Mouse (Mus musculus): ENCODE measurements around the gene Mlxipl.
A peak's percentile ranks its signal among the peaks of the same experiment; 100 is the strongest.

The Mlxipl gene

DNA sequence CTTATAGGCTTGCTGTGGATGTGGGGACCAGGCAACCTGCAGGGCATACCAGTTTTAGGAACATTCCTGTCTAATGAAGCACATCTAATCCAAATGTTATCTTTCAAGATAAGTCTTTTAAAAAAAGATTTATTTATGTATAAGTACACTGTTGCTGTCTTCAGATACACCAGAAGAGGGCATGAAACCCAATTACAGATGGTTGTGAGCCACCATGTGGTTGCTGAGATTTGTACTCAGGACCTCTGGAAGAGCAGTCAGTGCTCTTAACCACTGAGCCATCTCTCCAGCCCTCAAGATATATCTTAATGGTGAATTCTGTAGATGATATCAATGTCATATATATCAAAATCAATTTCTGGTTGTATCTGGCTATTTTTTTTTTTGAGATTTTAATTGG lies 56.3 kb downstream of the Mlxipl start:
- no peak for DNase-seq (ENCODE audit: low spot score)

DNA sequence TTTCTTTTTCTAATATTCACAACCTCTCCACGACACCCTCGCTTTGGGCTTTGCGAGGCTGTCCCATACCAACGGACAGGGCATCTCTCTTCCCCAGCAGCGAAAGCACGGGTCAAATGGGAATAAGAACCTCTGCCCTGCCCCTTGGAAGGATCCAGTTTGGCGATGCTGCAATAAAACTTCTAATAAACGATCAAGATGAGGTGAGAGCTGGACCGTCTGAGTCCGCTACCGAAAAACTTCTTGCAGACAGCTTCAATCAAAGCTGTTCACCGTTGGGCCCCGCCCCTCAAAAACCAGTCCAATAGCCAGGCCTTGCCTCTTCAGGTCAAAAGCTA lies 59.0 kb downstream of the Mlxipl start:
- DNase-seq (ENCODE audit: low spot score), result no peak

DNA sequence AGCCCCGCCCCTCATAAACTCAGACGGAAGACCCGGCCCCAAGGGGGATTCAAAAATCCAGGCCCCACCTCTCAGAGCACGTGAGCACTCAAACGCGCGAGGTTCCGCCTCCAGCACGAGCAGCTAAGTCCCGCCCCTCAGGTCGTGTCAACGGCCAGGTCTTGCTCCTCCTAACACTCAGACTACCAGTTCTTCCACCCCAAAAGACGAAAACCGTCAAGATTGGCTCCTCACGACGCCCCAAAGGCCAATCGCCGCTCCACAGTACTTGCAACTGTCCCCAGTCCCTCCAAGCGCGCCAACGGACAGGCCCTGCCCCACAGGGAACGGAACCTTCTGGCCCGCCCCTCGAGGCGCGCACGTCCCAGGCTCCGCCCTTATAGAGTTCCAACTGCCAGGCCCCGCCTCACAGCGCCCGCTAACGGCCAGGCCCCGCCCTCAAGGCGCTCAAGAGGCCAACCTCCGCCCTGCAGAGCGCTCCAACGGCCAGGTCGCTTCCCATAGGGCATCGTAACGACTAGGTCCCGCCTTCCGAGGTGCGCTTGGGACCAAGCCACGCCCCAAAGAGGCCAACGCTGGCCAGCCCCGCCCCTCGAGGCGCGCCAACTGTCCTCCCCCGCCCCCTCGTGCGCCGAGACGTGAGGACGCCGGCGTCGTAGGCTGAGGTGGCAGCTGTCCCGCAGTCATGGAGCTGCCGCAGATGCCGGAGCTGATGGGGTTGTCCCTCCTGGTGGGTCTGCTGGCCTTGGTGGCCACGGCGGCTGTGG lies 59.5 kb downstream of the Mlxipl start, which contains the start of gene Tbl2:
Gene Tbl2, plus strand, starts transcription at position 605 of the 767 bp plus-strand sequence.
- DNase-seq (ENCODE audit: low spot score), result peak; percentile 98

DNA sequence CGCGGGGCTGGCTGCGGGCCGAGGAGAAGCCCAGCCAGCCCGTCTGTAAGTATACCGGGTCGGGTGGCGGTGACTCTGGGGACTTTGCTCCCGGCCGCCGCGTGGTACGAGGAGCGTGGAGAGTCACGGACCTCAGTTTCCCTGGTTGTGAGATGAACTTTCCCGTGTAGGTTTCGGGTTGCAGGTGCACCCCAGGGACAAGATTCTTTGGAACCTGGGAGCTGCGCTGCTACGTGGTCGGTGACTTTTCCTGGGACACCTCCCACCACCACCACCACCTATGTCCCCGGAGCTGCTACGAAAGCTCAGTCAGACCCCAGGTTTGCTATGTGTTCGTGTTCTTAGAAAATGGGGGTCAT lies 60.1 kb downstream of the Mlxipl start:
- DNase-seq (ENCODE audit: low spot score), result peak; percentile 21

DNA sequence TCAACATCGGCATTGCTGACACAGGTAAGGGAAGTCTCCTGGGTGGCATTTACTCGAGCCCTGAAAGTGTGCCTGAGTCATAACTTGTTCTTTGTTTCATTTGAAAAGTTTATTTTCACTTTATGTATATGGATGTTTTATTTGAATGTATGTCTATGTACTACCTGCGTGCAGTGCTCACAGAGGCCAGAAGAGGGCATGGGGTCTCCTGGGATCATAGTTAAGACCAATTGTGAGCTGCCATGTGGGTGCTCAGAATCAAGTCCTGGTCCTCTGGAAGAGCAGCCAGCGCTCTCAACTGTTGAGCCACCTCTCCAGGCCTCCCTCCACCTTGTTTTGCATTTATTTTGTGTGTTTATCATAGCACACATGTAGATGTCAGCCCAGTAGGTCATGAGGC lies 66.8 kb downstream of the Mlxipl start:
- no peak for DNase-seq (ENCODE audit: low spot score)

DNA sequence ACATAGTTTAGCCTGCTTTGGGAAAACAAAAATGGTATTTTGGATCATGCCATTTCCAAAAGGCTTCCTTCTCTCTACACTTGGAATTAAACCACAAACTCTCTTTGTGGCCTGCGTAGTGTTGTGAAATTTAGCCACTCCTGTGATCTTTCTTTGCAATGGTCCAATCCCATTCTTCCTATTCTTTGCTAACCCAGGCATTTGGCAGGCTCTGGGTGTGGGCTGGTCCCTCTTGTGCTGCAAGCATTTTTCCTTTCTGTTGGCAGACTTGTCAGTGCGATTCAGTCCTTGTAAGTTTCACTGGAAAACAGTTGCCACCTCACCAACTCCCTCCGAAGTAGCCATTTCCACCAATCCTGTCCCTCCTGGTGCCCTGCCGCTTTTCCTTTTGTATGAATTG lies 71.5 kb downstream of the Mlxipl start:
- DNase-seq (ENCODE audit: low spot score), result no peak

DNA sequence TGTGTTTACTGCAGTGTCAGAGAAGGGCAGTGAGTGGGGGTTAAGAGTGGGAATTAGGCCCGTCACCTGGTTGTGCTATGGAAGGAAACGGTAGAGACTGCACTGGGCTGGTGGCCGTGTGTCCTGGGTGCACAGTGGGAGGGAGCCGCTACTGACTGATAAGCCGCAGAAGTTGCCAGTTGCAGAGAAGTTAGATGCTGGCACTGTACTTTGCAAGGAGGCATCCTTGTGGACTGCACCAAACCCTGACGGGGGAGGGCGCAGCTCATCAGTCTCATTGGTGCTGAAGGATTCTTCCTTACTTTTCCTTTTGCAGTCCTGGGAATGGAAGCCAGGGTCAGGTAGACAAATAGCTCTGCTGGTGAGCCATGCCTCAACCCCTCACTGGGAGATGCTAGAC lies 72.0 kb downstream of the Mlxipl start:
- DNase-seq (ENCODE audit: low spot score), result no peak

DNA sequence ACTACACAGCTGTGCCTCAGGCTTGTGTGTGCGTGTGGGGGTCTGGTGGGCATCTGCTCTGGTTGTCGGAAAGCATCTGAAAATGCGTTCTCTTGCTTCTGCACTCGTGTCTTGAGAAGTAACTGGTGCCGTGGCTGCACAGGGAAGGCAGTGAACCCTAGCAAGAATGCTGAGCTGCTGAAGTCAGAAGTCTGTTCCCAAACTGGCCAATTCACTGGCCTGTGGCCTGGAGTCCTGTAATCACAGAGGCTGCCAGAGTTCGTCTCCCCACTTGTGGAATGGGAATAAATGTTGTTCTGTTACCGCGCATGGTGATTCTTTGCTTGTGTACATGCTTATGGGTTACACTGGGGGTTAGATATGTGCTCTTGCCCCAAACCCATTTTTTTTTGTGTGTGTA lies 72.7 kb downstream of the Mlxipl start:
- no peak for DNase-seq (ENCODE audit: low spot score)

DNA sequence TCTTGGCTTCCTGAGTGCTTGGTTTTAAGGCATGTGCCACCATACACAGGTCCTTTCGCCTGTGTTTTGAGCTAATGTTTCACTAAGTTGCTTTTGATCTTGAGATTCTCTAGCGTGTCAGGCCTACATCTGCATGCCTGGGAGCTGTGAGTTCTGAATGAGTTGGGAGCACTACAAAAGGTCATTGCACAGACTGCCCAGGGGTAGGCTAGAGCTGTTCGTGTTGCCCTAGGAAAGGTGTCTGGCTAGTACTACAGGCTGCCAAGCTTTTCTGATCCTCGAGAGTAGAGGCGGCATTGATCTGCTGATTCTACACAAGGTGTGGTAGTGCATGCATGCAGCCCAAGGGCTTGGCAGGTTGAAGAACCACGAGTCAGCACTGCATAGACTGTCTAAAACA lies 73.1 kb downstream of the Mlxipl start:
- no peak for DNase-seq (ENCODE audit: low spot score)

DNA sequence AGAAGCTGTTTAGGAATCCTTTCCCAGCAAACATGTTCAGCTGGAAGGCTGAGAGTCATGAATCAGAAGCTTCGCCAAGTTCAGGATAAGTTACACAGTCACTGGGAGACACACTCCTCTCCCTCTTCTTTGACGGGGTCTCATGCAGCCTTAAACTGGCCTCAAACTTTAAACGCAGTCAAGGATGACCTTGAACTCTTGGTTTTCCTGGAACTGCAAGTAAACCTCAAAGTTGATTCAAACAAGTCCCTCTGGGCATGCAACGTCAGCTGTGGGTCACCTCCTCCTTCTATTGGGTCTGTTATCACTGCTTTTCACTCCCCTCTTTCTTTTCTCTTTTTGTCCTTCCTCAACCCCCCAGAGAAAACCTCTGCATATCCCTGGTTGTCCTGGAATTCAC lies 77.2 kb downstream of the Mlxipl start:
- DNase-seq (ENCODE audit: low spot score), result no peak

DNA sequence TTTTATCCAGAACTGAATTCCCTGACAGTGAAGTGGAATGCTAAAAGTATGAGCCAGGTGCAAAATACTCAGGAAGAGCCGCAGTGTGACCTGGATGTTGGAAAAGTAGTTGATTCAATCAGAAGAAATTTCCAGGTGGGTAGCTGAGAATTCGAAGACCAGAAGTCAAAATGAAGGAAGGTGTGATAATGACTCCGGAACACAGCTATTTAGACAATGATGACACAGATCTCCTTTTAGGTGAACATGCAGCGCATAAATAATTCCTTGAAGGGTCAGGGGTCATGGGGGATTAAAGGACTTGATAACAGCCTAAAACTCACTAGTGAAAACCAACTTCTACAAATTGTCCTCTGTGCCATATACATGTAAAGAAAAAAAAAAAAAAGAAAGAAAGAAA lies 77.8 kb downstream of the Mlxipl start:
- no peak for DNase-seq (ENCODE audit: low spot score)

DNA sequence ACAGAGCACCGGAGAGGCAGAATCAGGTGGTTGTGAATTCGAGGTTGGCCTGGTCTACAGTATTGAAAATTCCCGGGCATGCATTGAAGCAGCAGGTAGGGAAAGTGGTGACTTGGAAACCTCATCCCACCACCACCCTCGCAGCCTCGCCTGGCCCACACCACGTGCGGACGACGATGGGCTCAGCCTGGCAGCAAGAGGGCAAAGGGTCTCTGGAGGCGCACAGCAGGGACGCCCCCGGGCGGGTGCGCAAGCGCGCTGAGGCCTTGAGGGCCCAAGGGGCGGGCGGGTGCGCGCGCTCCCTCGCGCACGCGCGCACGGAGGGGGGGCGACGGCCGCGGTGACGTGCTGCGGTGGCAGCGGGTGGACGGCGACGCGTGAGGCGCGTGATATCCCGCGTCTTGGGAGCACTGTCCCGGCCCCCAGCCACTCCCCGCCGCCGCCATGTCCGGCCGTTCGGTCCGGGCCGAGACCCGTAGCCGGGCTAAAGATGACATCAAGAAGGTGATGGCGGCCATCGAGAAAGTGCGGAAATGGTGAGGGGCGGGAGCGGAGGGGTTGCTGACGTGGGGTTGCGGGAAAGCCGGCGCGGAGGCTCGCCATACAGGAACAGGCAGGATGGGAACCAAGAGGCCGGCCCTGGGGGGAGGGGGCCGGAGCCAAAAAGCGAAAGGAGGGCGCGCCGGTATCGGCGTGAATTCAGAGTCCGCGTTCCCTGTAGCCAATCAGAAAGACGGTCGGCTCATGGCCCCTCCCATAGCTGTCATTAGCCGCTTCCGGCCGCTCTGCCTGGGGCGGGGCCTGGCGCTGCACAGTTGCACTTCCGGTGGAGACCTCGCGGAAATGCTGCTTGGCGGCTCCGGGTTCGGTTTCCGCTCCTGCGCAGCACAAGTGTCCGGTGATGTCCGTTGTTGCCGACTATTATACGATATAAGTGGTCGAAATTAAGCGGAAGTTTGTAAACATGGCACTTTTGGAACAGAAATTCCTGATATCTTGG lies 78.7 kb downstream of the Mlxipl start, which contains the start of gene Bcl7b:
Gene Bcl7b, plus strand, starts transcription at position 221 of the 1,000 bp plus-strand sequence.
- peak; percentile 83 for DNase-seq (ENCODE audit: low spot score)

DNA sequence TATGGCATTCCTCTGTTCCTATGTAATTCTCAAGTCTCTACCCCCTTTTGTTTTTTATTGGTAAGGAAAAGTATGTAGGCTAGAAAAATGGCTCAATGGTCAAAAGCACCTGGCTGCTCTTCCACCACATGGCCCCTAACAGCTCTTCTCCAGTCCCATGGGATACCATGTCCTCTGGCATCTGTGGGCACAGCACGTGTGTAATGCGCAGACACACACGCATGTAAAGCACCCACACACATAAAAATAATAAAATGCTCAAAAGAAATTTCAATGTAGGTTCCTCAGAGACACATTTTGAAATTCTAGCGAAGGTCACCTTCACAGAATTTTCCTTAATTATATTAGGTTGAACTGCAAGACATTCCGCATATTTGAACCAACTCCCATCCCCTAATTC lies 79.8 kb downstream of the Mlxipl start:
- no peak for DNase-seq (ENCODE audit: low spot score)

DNA sequence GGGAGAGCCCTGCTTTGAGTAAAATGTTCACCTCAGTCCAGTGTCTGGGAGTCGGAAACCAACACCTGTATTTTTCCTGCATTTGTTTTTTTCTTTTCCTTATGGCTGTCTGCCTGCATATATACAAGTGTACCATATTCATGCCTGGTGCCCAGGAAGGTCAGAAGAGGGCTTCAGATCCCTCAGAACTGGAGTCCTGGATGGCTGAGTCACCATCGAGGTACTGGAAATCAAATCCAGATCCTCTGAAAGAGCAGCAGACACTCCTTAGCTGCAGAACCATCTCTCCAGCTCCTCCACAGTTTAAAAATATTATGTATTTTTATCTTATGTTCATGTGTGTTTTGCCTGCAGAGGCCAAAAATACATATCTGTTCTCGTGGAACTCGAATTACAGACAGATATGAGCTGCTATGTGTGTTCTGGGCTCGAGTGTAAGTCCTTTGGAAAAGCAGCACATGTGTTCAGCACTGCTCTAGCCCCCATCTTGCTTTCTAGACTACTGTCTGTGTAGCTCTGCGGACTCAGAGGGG lies 82.1 kb downstream of the Mlxipl start:
- no peak for DNase-seq (ENCODE audit: low spot score)

DNA sequence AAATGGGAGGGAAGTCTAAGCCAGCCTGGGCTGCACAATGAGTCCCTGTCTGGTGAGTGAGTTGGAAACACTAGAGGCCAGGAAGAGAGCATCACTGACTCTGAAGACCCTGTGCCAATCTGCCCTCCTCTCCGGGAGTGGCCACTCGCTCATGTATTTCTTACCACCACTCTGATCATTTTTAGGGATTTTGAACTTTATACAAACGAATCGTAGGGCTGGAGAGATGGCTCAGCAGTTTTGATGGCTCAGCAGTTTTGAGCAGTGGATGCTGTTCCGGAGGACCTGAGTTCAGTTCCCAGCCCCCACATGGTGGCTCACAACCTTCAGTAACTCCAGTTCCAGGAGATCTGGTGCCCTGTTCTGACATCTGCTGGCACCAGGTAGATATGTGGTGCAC lies 83.3 kb downstream of the Mlxipl start:
- no peak for DNase-seq (ENCODE audit: low spot score)

DNA sequence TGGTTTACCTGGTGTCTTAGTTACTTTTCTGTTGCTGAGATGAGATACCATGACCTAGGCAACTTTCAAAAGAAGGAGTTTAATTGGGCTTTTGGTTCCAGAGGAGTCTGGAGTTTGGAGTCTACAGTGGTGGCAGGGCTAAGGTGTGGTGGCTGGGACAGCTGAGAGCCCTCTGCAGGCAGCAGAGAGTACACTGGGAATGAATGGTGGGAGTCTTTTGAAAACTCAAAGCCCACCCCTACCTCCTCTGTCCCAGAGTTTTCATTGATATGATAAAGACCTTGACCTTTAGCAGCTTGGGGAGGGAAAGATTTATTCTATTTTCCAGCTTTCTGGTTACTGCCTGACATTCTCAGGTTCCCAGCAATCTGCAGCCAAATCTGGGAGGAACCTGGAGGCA lies 85.4 kb downstream of the Mlxipl start:
- no peak for DNase-seq (ENCODE audit: low spot score)

DNA sequence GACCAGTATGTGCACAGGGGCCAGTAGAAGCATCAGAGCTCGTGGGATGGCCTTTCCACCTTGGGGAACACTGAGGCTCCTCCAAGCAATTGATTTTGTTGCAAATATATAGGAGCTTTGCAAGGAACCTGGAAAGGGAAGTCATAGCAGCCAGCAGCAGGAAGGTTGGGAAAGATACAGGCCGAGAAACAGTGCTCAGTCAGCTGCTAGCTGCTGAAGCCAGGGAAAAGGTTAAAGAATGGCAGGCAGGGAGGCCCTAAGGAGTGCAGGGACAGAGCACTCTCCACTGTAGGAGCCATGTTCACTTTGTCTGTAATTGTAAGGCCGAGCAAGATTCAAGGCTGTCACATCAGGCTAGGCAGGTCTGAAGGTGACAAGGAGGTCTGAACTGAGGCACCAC lies 88.8 kb downstream of the Mlxipl start:
- no peak for DNase-seq (ENCODE audit: low spot score)

DNA sequence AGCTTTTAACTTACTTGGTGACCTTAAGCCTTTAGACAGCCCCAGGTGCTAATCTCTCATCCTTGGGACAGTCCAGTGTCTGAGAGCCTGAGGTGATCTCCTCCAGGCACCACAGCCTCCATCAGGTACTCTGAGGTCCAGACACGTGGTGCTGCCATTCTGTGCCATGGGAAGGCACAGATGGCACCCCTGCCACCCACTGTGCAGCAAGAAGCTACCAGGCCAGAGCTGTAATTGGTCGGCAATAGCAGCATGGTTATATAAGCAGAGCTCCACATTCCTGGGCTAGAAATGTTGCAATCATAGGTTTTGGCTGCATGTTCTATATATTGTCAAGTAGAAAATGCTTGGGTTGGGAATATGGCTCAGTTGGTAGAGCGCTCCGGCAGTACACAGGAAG lies 89.3 kb downstream of the Mlxipl start:
- DNase-seq (ENCODE audit: low spot score), result no peak

DNA sequence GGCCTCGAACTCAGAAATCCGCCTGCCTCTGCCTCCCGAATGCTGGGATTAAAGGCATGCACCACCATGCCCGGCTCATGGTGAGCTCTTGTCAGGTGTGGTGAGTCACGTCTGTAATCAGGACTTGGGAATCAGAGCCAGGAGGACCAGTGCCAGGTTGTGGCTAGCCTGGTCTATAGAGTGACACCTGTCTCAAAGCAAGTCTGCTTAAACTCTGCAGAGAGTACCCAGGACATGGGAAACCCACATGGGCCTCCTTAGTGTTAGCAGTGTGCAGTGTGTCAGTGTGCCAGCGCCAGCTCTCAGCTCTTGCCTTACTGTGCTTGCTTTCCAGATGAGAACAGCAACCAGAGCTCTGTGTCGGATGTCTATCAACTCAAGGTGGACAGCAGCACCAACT lies 89.9 kb downstream of the Mlxipl start:
- no peak for DNase-seq (ENCODE audit: low spot score)

DNA sequence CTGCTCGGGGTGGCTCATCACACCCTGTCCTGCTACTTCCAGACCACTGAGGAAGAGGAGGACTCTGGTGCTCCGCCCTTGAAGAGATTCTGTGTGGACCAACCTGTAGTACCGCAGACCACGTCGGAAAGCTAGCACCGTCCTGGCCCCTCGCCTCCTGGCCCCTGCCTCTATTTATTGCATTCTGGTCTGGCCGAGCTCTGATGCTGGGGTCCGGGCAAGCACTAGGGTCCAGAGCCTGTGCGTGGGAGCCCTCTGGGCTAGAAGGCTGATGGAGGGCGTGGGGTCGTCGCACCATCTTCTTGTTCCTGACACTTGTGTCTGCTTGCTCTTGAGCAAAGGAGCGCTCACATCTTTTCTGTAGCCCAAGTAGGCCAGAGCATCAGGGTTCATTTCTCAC lies 91.1 kb downstream of the Mlxipl start:
- no peak for DNase-seq (ENCODE audit: low spot score)

DNA sequence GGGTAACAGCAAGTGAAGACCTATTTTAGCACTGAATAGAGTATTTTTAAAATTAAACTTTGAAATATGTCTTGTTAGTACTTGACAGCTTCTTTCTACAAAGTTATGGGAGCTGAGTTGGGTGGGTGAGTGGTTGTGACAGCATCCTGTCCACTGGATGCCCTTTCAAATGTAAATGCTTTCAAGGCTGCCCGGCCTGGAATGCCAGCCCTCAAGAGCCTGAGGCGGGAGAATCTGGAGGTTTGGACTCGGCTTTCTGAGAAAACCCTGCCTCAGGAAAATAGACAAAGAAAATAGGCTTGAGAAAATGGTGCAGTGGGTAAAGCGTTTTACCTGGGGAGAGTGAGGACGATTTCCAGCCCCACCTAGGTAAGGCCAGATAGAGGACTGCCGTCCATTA lies 92.1 kb downstream of the Mlxipl start:
- DNase-seq (ENCODE audit: low spot score), result no peak

DNA sequence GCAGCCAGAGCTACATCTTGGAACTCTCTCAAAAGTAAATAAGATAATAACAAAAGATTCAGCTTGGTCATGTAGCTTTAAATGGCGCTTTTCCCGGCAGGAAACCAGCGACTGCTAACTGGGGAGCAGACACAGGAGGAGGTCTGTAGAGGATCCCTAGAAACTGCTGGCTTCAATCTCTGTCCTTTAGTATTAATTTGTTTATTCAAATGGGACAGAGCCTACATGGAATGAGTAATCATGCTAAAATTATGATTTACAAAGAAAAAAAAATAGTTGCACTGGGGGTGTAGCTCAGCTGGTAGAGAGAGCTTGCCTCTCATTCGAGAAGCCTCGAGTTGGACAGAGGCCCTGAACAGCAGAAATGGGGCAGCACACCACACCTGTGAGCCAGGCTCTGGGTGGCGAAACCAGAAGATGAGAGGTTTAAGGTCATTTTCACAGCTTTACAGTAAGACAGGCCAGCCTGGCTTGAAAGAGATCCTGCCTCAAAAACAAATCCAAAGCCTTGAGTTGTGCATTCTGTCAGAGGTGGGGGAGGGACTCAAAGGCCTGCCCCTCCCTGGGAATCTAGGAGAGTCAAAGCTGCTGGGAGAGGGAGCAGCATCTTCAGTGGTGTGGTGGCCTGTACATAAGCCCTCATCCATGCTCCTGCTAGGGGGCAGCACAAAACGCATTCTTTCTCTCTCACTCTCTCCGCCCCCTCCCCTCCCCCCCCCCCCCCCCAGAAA lies 93.6 kb downstream of the Mlxipl start:
- DNase-seq (ENCODE audit: low spot score), result no peak
